Mouse (Mus musculus): ENCODE results near the gene Aoah. TPM values are rescaled to one million over a fixed set of nuclear protein-coding genes. Genes with fewer than 3 reads are reported as not detected.

The Aoah gene
- polyA plus RNA-seq, 1 experiment, result 0.79 TPM

GRCm38 (mm10) chr13:21006321-21006653 is 212.4 kb downstream of the Aoah start:
- H3K9me3 ChIP-seq (replicated peaks; ENCODE audit: control insufficient read depth, insufficient read depth, low read length, poor library complexity, severe bottlenecking), result no peaks in the 10 kb centered on the region

GRCm38 (mm10) chr13:21013659-21014058 is 219.7 kb downstream of the Aoah start:
- H3K9ac ChIP-seq (ENCODE audit: low read depth, poor library complexity, severe bottlenecking), result no peak overlapping the region

More at GRCm38 (mm10) chr13:21006321-21006653, 212.4 kb downstream of the Aoah start:
- Histone ChIP-seq H3K27me3 (ENCODE audit: control insufficient read depth, insufficient read depth, low read length, poor library complexity, severe bottlenecking) (no peaks in the 10 kb centered on the region), H3K9ac (ENCODE audit: low read depth, poor library complexity, severe bottlenecking) (no peak overlapping the region), H3K27ac (ENCODE audit: insufficient read depth, low read length) (no peak overlapping the region), H3K4me1 (ENCODE audit: control insufficient read depth, insufficient read depth, low read length) (no peaks in the 10 kb centered on the region), H3K4me3 (ENCODE audit: low read depth, low read length) (no peak overlapping the region), H3K36me3 (ENCODE audit: control insufficient read depth, insufficient read depth, low read length, poor library complexity, severe bottlenecking) (no peaks in the 10 kb centered on the region)
- TF ChIP-seq POLR2A (IDR thresholded peaks at IDR 0.05; ENCODE audit: insufficient read depth, low read length) (no peak), EP300 (IDR thresholded peaks at IDR 0.05; ENCODE audit: insufficient read depth, low read depth, low read length) (no peak), CTCF (IDR thresholded peaks at IDR 0.05; ENCODE audit: low read depth, low read length) (no peak)

GRCm38 (mm10) chr13:21024831-21025230 is 230.9 kb downstream of the Aoah start:
- Histone ChIP-seq H3K9me3 (replicated peaks; ENCODE audit: control insufficient read depth, insufficient read depth, low read length, poor library complexity, severe bottlenecking) (no peaks in the 10 kb centered on the region), H3K27me3 (ENCODE audit: control insufficient read depth, insufficient read depth, low read length, poor library complexity, severe bottlenecking) (no peaks in the 10 kb centered on the region), H3K36me3 (ENCODE audit: control insufficient read depth, insufficient read depth, low read length, poor library complexity, severe bottlenecking) (no peaks in the 10 kb centered on the region), H3K27ac (ENCODE audit: insufficient read depth, low read length) (no peak overlapping the region), H3K4me1 (ENCODE audit: control insufficient read depth, insufficient read depth, low read length) (no peaks in the 10 kb centered on the region), H3K4me3 (ENCODE audit: low read depth, low read length) (no peak overlapping the region), H3K9ac (ENCODE audit: low read depth, poor library complexity, severe bottlenecking) (no peak overlapping the region)
- TF ChIP-seq POLR2A (IDR thresholded peaks at IDR 0.05; ENCODE audit: insufficient read depth, low read length) (no peak), EP300 (IDR thresholded peaks at IDR 0.05; ENCODE audit: insufficient read depth, low read depth, low read length) (no peak), CTCF (IDR thresholded peaks at IDR 0.05; ENCODE audit: low read depth, low read length) (no peak)

More at GRCm38 (mm10) chr13:21013659-21014058, 219.7 kb downstream of the Aoah start:
- no peaks in the 10 kb centered on the region for H3K9me3 ChIP-seq (replicated peaks; ENCODE audit: control insufficient read depth, insufficient read depth, low read length, poor library complexity, severe bottlenecking)
- no peaks in the 10 kb centered on the region for H3K36me3 ChIP-seq (ENCODE audit: control insufficient read depth, insufficient read depth, low read length, poor library complexity, severe bottlenecking)
- no peak overlapping the region for H3K4me3 ChIP-seq (ENCODE audit: low read depth, low read length)
- no peak overlapping the region for H3K27ac ChIP-seq (ENCODE audit: insufficient read depth, low read length)
- H3K4me1 ChIP-seq (ENCODE audit: control insufficient read depth, insufficient read depth, low read length), result no peaks in the 10 kb centered on the region
- no peak for TF ChIP-seq CTCF (IDR thresholded peaks at IDR 0.05; ENCODE audit: low read depth, low read length)
- TF ChIP-seq POLR2A (IDR thresholded peaks at IDR 0.05; ENCODE audit: insufficient read depth, low read length), result no peak
- no peak for TF ChIP-seq EP300 (IDR thresholded peaks at IDR 0.05; ENCODE audit: insufficient read depth, low read depth, low read length)
- H3K27me3 ChIP-seq (ENCODE audit: control insufficient read depth, insufficient read depth, low read length, poor library complexity, severe bottlenecking), result no peaks in the 10 kb centered on the region; the same call in 1 of the 2 replicates

- Histone ChIP-seq H3K27me3 (ENCODE audit: control insufficient read depth, insufficient read depth, low read length, poor library complexity, severe bottlenecking) (no peaks in the 10 kb centered on the region), H3K9ac (ENCODE audit: low read depth, poor library complexity, severe bottlenecking) (no peak overlapping the region)
Observed at GRCm38 (mm10) chr13:21033176-21033575, 239.3 kb downstream of the Aoah start.

GRCm38 (mm10) chr13:21035011-21035410 is 241.1 kb downstream of the Aoah start:
- no peaks in the 10 kb centered on the region for H3K27me3 ChIP-seq (ENCODE audit: control insufficient read depth, insufficient read depth, low read length, poor library complexity, severe bottlenecking)
- no peak overlapping the region for H3K27ac ChIP-seq (ENCODE audit: insufficient read depth, low read length)
- H3K9ac ChIP-seq (ENCODE audit: low read depth, poor library complexity, severe bottlenecking), result no peak overlapping the region
- H3K36me3 ChIP-seq (ENCODE audit: control insufficient read depth, insufficient read depth, low read length, poor library complexity, severe bottlenecking), result no peaks in the 10 kb centered on the region
- H3K4me1 ChIP-seq (ENCODE audit: control insufficient read depth, insufficient read depth, low read length), result no peaks in the 10 kb centered on the region
- TF ChIP-seq POLR2A (IDR thresholded peaks at IDR 0.05; ENCODE audit: insufficient read depth, low read length), result no peak
- no peak for TF ChIP-seq CTCF (IDR thresholded peaks at IDR 0.05; ENCODE audit: low read depth, low read length)
- TF ChIP-seq EP300 (IDR thresholded peaks at IDR 0.05; ENCODE audit: insufficient read depth, low read depth, low read length), result no peak
- H3K4me3 ChIP-seq (ENCODE audit: low read depth, low read length), result no peak overlapping the region
- H3K9me3 ChIP-seq (replicated peaks; ENCODE audit: control insufficient read depth, insufficient read depth, low read length, poor library complexity, severe bottlenecking), result no peaks in the 10 kb centered on the region

More at GRCm38 (mm10) chr13:21033176-21033575, 239.3 kb downstream of the Aoah start:
- Histone ChIP-seq H3K27ac (ENCODE audit: insufficient read depth, low read length) (no peak overlapping the region), H3K4me3 (ENCODE audit: low read depth, low read length) (no peak overlapping the region), H3K36me3 (ENCODE audit: control insufficient read depth, insufficient read depth, low read length, poor library complexity, severe bottlenecking) (no peaks in the 10 kb centered on the region), H3K4me1 (ENCODE audit: control insufficient read depth, insufficient read depth, low read length) (no peaks in the 10 kb centered on the region), H3K9me3 (replicated peaks; ENCODE audit: control insufficient read depth, insufficient read depth, low read length, poor library complexity, severe bottlenecking) (no peaks in the 10 kb centered on the region)
- TF ChIP-seq EP300 (IDR thresholded peaks at IDR 0.05; ENCODE audit: insufficient read depth, low read depth, low read length), result no peak
- no peak for TF ChIP-seq CTCF (IDR thresholded peaks at IDR 0.05; ENCODE audit: low read depth, low read length)
- TF ChIP-seq POLR2A (IDR thresholded peaks at IDR 0.05; ENCODE audit: insufficient read depth, low read length), result no peak

GRCm38 (mm10) chr13:21035981-21036380 is 242.1 kb downstream of the Aoah start:
- Histone ChIP-seq H3K9ac (ENCODE audit: low read depth, poor library complexity, severe bottlenecking) (no peak overlapping the region), H3K36me3 (ENCODE audit: control insufficient read depth, insufficient read depth, low read length, poor library complexity, severe bottlenecking) (no peaks in the 10 kb centered on the region), H3K4me3 (ENCODE audit: low read depth, low read length) (no peak overlapping the region), H3K9me3 (replicated peaks; ENCODE audit: control insufficient read depth, insufficient read depth, low read length, poor library complexity, severe bottlenecking) (no peaks in the 10 kb centered on the region), H3K27me3 (ENCODE audit: control insufficient read depth, insufficient read depth, low read length, poor library complexity, severe bottlenecking) (no peaks in the 10 kb centered on the region), H3K27ac (ENCODE audit: insufficient read depth, low read length) (no peak overlapping the region), H3K4me1 (ENCODE audit: control insufficient read depth, insufficient read depth, low read length) (no peaks in the 10 kb centered on the region)
- no peak for TF ChIP-seq POLR2A (IDR thresholded peaks at IDR 0.05; ENCODE audit: insufficient read depth, low read length)
- no peak for TF ChIP-seq CTCF (IDR thresholded peaks at IDR 0.05; ENCODE audit: low read depth, low read length)
- TF ChIP-seq EP300 (IDR thresholded peaks at IDR 0.05; ENCODE audit: insufficient read depth, low read depth, low read length), result no peak

All from ES-Bruce4 (cell line).